Mouse (Mus musculus) lung, adult 18-20 months (tissue): ENCODE data around the gene Arhgef10l.

Experiments used
- DNase-seq, 2 experiments: peaks; one replicate each; pipeline ENCODE4 v3.0.0; 2022; ENCODE audit warnings: mixed read lengths in 2 of 2

Gene Arhgef10l

GRCm38 (mm10) chr4:140693513-140693912, 27.7 kb upstream of the Arhgef10l start:
- no peak for DNase-seq

- DNase-seq = no peak
Measured at GRCm38 (mm10) chr4:140691481-140691880, 25.7 kb upstream of the Arhgef10l start.

GRCm38 (mm10) chr4:140689873-140690655, 24.3 kb upstream of the Arhgef10l start:
- no peak for DNase-seq

GRCm38 (mm10) chr4:140688826-140689425, 23.1 kb upstream of the Arhgef10l start:
- DNase-seq = no peak

- DNase-seq = no peak
Measured at GRCm38 (mm10) chr4:140688044-140688825, 22.4 kb upstream of the Arhgef10l start.

- DNase-seq = no peak
Measured at GRCm38 (mm10) chr4:140684881-140685303, 19.1 kb upstream of the Arhgef10l start.

GRCm38 (mm10) chr4:140684141-140684871, 18.5 kb upstream of the Arhgef10l start:
- DNase-seq = peak in 1 of 2 experiments; percentile 45

GRCm38 (mm10) chr4:140683608-140684007, 17.8 kb upstream of the Arhgef10l start:
- no peak for DNase-seq

- no peak for DNase-seq
Measured at GRCm38 (mm10) chr4:140680731-140681397, 15.1 kb upstream of the Arhgef10l start.

GRCm38 (mm10) chr4:140679723-140680380, 14.0 kb upstream of the Arhgef10l start:
- peak; percentile 77 to 86 for DNase-seq

- no peak for DNase-seq
Measured at GRCm38 (mm10) chr4:140679038-140679437, 13.2 kb upstream of the Arhgef10l start.

- DNase-seq = peak; percentile 74 to 83
Measured at GRCm38 (mm10) chr4:140674345-140674926, 8.6 kb upstream of the Arhgef10l start.

- DNase-seq = no peak
Measured at GRCm38 (mm10) chr4:140673527-140674264, 7.9 kb upstream of the Arhgef10l start.

GRCm38 (mm10) chr4:140667802-140668201, 2.0 kb upstream of the Arhgef10l start:
- no peak for DNase-seq

GRCm38 (mm10) chr4:140665053-140665452, 759 bp downstream of the Arhgef10l start:
- no peak for DNase-seq

GRCm38 (mm10) chr4:140662882-140663585, 2.8 kb downstream of the Arhgef10l start:
- DNase-seq = peak in 1 of 2 experiments; percentile 30

GRCm38 (mm10) chr4:140662453-140662852, 3.4 kb downstream of the Arhgef10l start:
- no peak for DNase-seq

GRCm38 (mm10) chr4:140661406-140662022, 4.3 kb downstream of the Arhgef10l start:
- peak in 1 of 2 experiments; percentile 28 for DNase-seq
